Mouse (Mus musculus) limb, embryonic 15.5 days (tissue): ENCODE results near the gene Evx2. TPM values are rescaled to one million over a fixed set of nuclear protein-coding genes. Genes with fewer than 3 reads are reported as not detected.
A peak's percentile ranks its signal among the peaks of the same experiment; 100 is the strongest.

ENCODE experiments used
- ATAC-seq: fragments of 200-750 bp; cut with Nextera tagmentation; 2 replicates; pipeline ENCODE4 v1.8.0; 2017; ENCODE audit warnings: low read depth, moderate TSS enrichment; ENCODE audit not compliant: insufficient number of reproducible peaks, low FRiP score, low TSS enrichment
- H3K27ac ChIP-seq: fragments of 300-500 bp; sonication (generic); 2 replicates; pipeline ENCODE4 v1.5.1; 2015; ENCODE audit warnings: moderate library complexity, mild to moderate bottlenecking, inconsistent platforms
- H3K27me3 ChIP-seq: fragments of 300-500 bp; sonication (generic); 2 replicates; pipeline ENCODE4 v1.6.1; 2015; ENCODE audit warnings: inconsistent platforms
- H3K36me3 ChIP-seq: fragments of 300-500 bp; sonication (generic); 2 replicates; pipeline ENCODE4 v1.6.1; 2015; ENCODE audit warnings: inconsistent platforms
- H3K4me1 ChIP-seq: fragments of 300-500 bp; sonication (generic); 2 replicates; pipeline ENCODE4 v1.6.1; 2015; ENCODE audit warnings: inconsistent platforms
- H3K4me2 ChIP-seq: fragments of 300-500 bp; sonication (generic); 2 replicates; pipeline ENCODE4 v1.6.1; 2015; ENCODE audit warnings: mild to moderate bottlenecking, inconsistent platforms
- H3K4me3 ChIP-seq: fragments of 300-500 bp; sonication (generic); 2 replicates; pipeline ENCODE4 v1.5.1; 2015; ENCODE audit warnings: mild to moderate bottlenecking, inconsistent platforms
- H3K9ac ChIP-seq: fragments of 300-500 bp; sonication (generic); 2 replicates; pipeline ENCODE4 v1.6.1; 2015; ENCODE audit warnings: inconsistent platforms
- H3K9me3 ChIP-seq: fragments of 300-500 bp; sonication (generic); 2 replicates; pipeline ENCODE4 v1.6.1; 2016; ENCODE audit warnings: inconsistent platforms
- WGBS: fragments of 180-500 bp; shearing (Covaris S2); methylation state at CpG from one replicate; pipeline ENCODE4 v1.1.7; 2015; 5-methylcytosine and 5-hydroxymethylcytosine counted together
- polyA plus RNA-seq: library from polyadenylated mRNA; unstranded; fragments of >200 nt; fragmentation: Nextera tagmentation; extraction: Ambion mirVana; gene quantifications from 2 replicates; pipeline ENCODE4 v1.2.1, GENCODE M21; 2015

Gene Evx2
- polyA plus RNA-seq, 1 experiment from 2014 or later = 1.4 TPM

- H3K36me3 ChIP-seq = no peaks in the 10 kb centered on the region; the same call in 1 of the 2 replicates
- H3K27ac ChIP-seq = 0 out of 2 replicates have a peak overlapping the region, but pooled peaks have one; percentile 86
- H3K9me3 ChIP-seq = no peaks in the 10 kb centered on the region
- peak overlapping the region; percentile 62 for H3K4me2 ChIP-seq
- ATAC-seq = no peak
- H3K4me1 ChIP-seq = peaks cover 52% of the 10 kb centered on the region
- H3K27me3 ChIP-seq = peaks cover 80% of the 10 kb centered on the region
- H3K4me3 ChIP-seq = peak overlapping the region; percentile 44
- 13% methylated on average over 16 of the region's 16 CpGs for WGBS
- H3K9ac ChIP-seq = no peak overlapping the region
Measured at GRCm38 (mm10) chr2:74694066-74694465, 34.7 kb upstream of the Evx2 start.

- peak overlapping the region; percentile 44 for H3K4me3 ChIP-seq
- H3K9ac ChIP-seq = peak overlapping the region; percentile 52; the same call in 1 of the 2 replicates
- peak overlapping the region; percentile 86 for H3K27ac ChIP-seq
- H3K4me2 ChIP-seq = peak overlapping the region; percentile 62
- no peaks in the 10 kb centered on the region for H3K9me3 ChIP-seq
- no peaks in the 10 kb centered on the region; the same call in 1 of the 2 replicates for H3K36me3 ChIP-seq
- 33% methylated on average over 4 of the region's 4 CpGs for WGBS
- peaks cover 46% of the 10 kb centered on the region for H3K4me1 ChIP-seq
- peaks cover 79% of the 10 kb centered on the region for H3K27me3 ChIP-seq
- no peak for ATAC-seq
Measured at GRCm38 (mm10) chr2:74693432-74693827, 34.1 kb upstream of the Evx2 start.

- Histone ChIP-seq H3K4me3 (peak overlapping the region; percentile 44), H3K9me3 (no peaks in the 10 kb centered on the region), H3K27ac (peak overlapping the region; percentile 86), H3K9ac (peak overlapping the region; percentile 52), H3K36me3 (no peaks in the 10 kb centered on the region; the same call in 1 of the 2 replicates), H3K4me1 (peaks cover 41% of the 10 kb centered on the region), H3K27me3 (peaks cover 77% of the 10 kb centered on the region), H3K4me2 (peak overlapping the region; percentile 62)
- WGBS = 15% methylated on average over 20 of the region's 20 CpGs
- no peak for ATAC-seq
Measured at GRCm38 (mm10) chr2:74692808-74693431, 33.6 kb upstream of the Evx2 start.

GRCm38 (mm10) chr2:74691995-74692807 lies 32.8 kb upstream of the Evx2 start:
- WGBS = 7% methylated on average over 35 of the region's 35 CpGs
- H3K27me3 ChIP-seq = peaks cover 80% of the 10 kb centered on the region
- no peaks in the 10 kb centered on the region for H3K9me3 ChIP-seq
- no peak for ATAC-seq
- H3K27ac ChIP-seq = peak overlapping the region; percentile 86
- H3K9ac ChIP-seq = peak overlapping the region; percentile 52
- H3K4me3 ChIP-seq = peak overlapping the region; percentile 44
- peak overlapping the region; percentile 62 for H3K4me2 ChIP-seq
- peaks cover 40% of the 10 kb centered on the region for H3K4me1 ChIP-seq
- no peaks in the 10 kb centered on the region; the same call in 1 of the 2 replicates for H3K36me3 ChIP-seq

- peak within 1 kb of the TSS; percentile 54 for H3K9ac ChIP-seq
- H3K4me2 ChIP-seq = peak within 1 kb of the TSS; percentile 62
- H3K4me3 ChIP-seq = peak within 1 kb of the TSS; percentile 44
Measured at GRCm38 (mm10) chr2:74691022-74691951, 31.9 kb upstream of the Evx2 start, which contains the start of gene Hoxd10. Hoxd10 (plus strand) TSS chr2:74691924.

GRCm38 (mm10) chr2:74690338-74690716 lies 31.0 kb upstream of the Evx2 start:
- Histone ChIP-seq H3K4me1 (peaks cover 31% of the 10 kb centered on the region), H3K27ac (peak overlapping the region; percentile 74; the same call in 1 of the 2 replicates), H3K36me3 (no peaks in the 10 kb centered on the region; the same call in 1 of the 2 replicates), H3K9ac (peak overlapping the region; percentile 31; the same call in 1 of the 2 replicates), H3K4me3 (peak overlapping the region; percentile 44), H3K9me3 (no peaks in the 10 kb centered on the region), H3K27me3 (peaks cover 72% of the 10 kb centered on the region), H3K4me2 (peak overlapping the region; percentile 62)
- WGBS = 18% methylated on average over 8 of the region's 8 CpGs
- no peak for ATAC-seq

More at GRCm38 (mm10) chr2:74691022-74691951, 31.9 kb upstream of the Evx2 start, which contains the start of gene Hoxd10:
- 4% methylated on average over 56 of the region's 56 CpGs for WGBS
- H3K9me3 ChIP-seq = no peaks in the 10 kb centered on the region
- peaks cover 79% of the 10 kb centered on the region for H3K27me3 ChIP-seq
- ATAC-seq = peak; percentile 81; the same call in 1 of the 2 replicates
- peak within 1 kb of the TSS; percentile 86 for H3K27ac ChIP-seq
- no peaks in the 10 kb centered on the region; the same call in 1 of the 2 replicates for H3K36me3 ChIP-seq
- peaks cover 31% of the 10 kb centered on the region for H3K4me1 ChIP-seq

GRCm38 (mm10) chr2:74689574-74690337 lies 30.4 kb upstream of the Evx2 start:
- 8% methylated on average over 24 of the region's 24 CpGs for WGBS
- Histone ChIP-seq H3K27ac (peak overlapping the region; percentile 74), H3K27me3 (peaks cover 70% of the 10 kb centered on the region), H3K4me2 (peak overlapping the region; percentile 49), H3K9me3 (no peaks in the 10 kb centered on the region), H3K4me1 (peaks cover 31% of the 10 kb centered on the region), H3K9ac (peak overlapping the region; percentile 31), H3K36me3 (no peaks in the 10 kb centered on the region; the same call in 1 of the 2 replicates), H3K4me3 (peak overlapping the region; percentile 26)
- ATAC-seq = no peak

- Histone ChIP-seq H3K27me3 (peaks cover 71% of the 10 kb centered on the region), H3K4me2 (peak overlapping the region; percentile 49), H3K9ac (peak overlapping the region; percentile 27; the same call in 1 of the 2 replicates), H3K9me3 (no peaks in the 10 kb centered on the region), H3K36me3 (no peaks in the 10 kb centered on the region; the same call in 1 of the 2 replicates), H3K4me1 (peaks cover 28% of the 10 kb centered on the region), H3K27ac (peak overlapping the region; percentile 74), H3K4me3 (peak overlapping the region; percentile 26)
- no peak for ATAC-seq
- 14% methylated on average over 12 of the region's 12 CpGs for WGBS
Measured at GRCm38 (mm10) chr2:74688795-74689573, 29.6 kb upstream of the Evx2 start.

- Histone ChIP-seq H3K9me3 (no peaks in the 10 kb centered on the region), H3K36me3 (no peaks in the 10 kb centered on the region; the same call in 1 of the 2 replicates), H3K4me3 (peak overlapping the region; percentile 42), H3K27me3 (peaks cover 71% of the 10 kb centered on the region), H3K9ac (peak overlapping the region; percentile 34), H3K27ac (peak overlapping the region; percentile 78), H3K4me1 (peaks cover 24% of the 10 kb centered on the region), H3K4me2 (peak overlapping the region; percentile 49)
- no peak for ATAC-seq
- 5% methylated on average over 31 of the region's 31 CpGs for WGBS
Measured at GRCm38 (mm10) chr2:74687698-74688555, 28.6 kb upstream of the Evx2 start.
